Mouse (Mus musculus) olfactory bulb, adult 2 months (tissue): ENCODE data around the gene Gm49373.

Source experiments
- CTCF ChIP-seq: fragments of 200-500 bp; IDR thresholded peaks from 2 replicates; pipeline ENCODE4 v1.5.1; 2012; ENCODE audit warnings: low read depth, mild to moderate bottlenecking, low read length, moderate library complexity; ENCODE audit not compliant: insufficient read depth
- POLR2A ChIP-seq: fragments of 200-500 bp; IDR thresholded peaks from 2 replicates; pipeline ENCODE4 v1.6.1; 2012; ENCODE audit warnings: mild to moderate bottlenecking, low read depth, low read length, moderate library complexity; ENCODE audit not compliant: insufficient read depth

- TF ChIP-seq CTCF = no peak
- TF ChIP-seq POLR2A = no peak
These were observed 44.3 kb downstream of the Gm49373 start for GRCm38 (mm10) chr9:21028560-21029110.
